Mouse (Mus musculus) stomach, adult 2 months (tissue): ENCODE results near the gene Olfr920. TPM values are rescaled to one million over a fixed set of nuclear protein-coding genes. Genes with fewer than 3 reads are reported as not detected.

Experiments
- polyA plus RNA-seq: library from polyadenylated mRNA; depleted of rRNA; stranded (reverse); fragments of >200 nt; gene quantifications from 2 replicates; pipeline ENCODE4 v1.2.3, GENCODE M21; 2012; rRNA removed

The Olfr920 gene
- not detected in 2 replicates for polyA plus RNA-seq

GRCm38 (mm10) chr9:38751999-38752398 lies at the start of gene Olfr920:
TSS of gene Olfr920 (plus strand) at chr9:38752299.

GRCm38 (mm10) chr9:38718102-38718501 lies 34.0 kb upstream of the Olfr920 start, which contains the start of gene Vwa5a:
TSS of gene Vwa5a (plus strand) at chr9:38718268.

GRCm38 (mm10) chr9:38772768-38773167 lies 20.7 kb downstream of the Olfr920 start, which contains the start of gene Olfr921:
TSS of gene Olfr921 (plus strand) at chr9:38773068.

Other genes starting within 250 kb of the Olfr920 start
- gene Olfr911-ps1, start 230.7 kb upstream of the Olfr920 start, polyA plus RNA-seq = not detected in 2 replicates
- not detected in 2 replicates for gene Olfr910, start 214.4 kb upstream of the Olfr920 start, polyA plus RNA-seq
- gene Olfr912, start 172.1 kb upstream of the Olfr920 start, polyA plus RNA-seq = not detected in 2 replicates
- not detected in 2 replicates for gene Olfr913, start 159.5 kb upstream of the Olfr920 start, polyA plus RNA-seq
- gene Olfr914, start 147.2 kb upstream of the Olfr920 start, polyA plus RNA-seq = not detected in 2 replicates
- gene Olfr916, start 92.4 kb upstream of the Olfr920 start, polyA plus RNA-seq = not detected in 2 replicates
- gene Olfr917, start 86.5 kb upstream of the Olfr920 start, polyA plus RNA-seq = not detected in 2 replicates
- not detected in 2 replicates for gene Olfr918, start 77.7 kb upstream of the Olfr920 start, polyA plus RNA-seq
- gene Olfr919, start 48.6 kb upstream of the Olfr920 start, polyA plus RNA-seq = not detected in 2 replicates
- gene Vwa5a, start 34.0 kb upstream of the Olfr920 start, polyA plus RNA-seq = 1.7 and 3.0 TPM in 2 replicates
- gene Olfr921, start 20.8 kb downstream of the Olfr920 start, polyA plus RNA-seq = not detected in 2 replicates
- not detected in 2 replicates for gene Olfr922, start 62.3 kb downstream of the Olfr920 start, polyA plus RNA-seq
- gene Olfr923, start 74.2 kb downstream of the Olfr920 start, polyA plus RNA-seq = not detected in 2 replicates
- not detected in 2 replicates for gene Olfr924, start 92.2 kb downstream of the Olfr920 start, polyA plus RNA-seq
- not detected in 2 replicates for gene Olfr26, start 102.8 kb downstream of the Olfr920 start, polyA plus RNA-seq
- gene Olfr926, start 124.8 kb downstream of the Olfr920 start, polyA plus RNA-seq = not detected in 2 replicates
- not detected in 2 replicates for gene Olfr930, start 177.5 kb downstream of the Olfr920 start, polyA plus RNA-seq
- not detected in 2 replicates for gene Olfr933, start 220.0 kb downstream of the Olfr920 start, polyA plus RNA-seq
- not detected in 2 replicates for gene Olfr934, start 236.0 kb downstream of the Olfr920 start, polyA plus RNA-seq
- not detected in 2 replicates for gene Olfr935, start 247.4 kb downstream of the Olfr920 start, polyA plus RNA-seq